In genomic region chr3:142196142-142196541, GRCm38 (mm10) we compare ENCODE assay signal across 18 mouse cellular contexts. TPM values are rescaled to one million over a fixed set of nuclear protein-coding genes. Genes with fewer than 3 reads are reported as not detected.
DNase-seq lines count a peak whose midpoint lies in the region; ATAC-seq and TF ChIP-seq lines count a peak whose summit lies in the region.
"Had no signal": no experiment of that assay in that cellular context is flagged by ENCODE, and none has a peak within 500 bp of the region (broad histone marks: within the 10 kb centered on the region; RNA-seq: fewer than 3 reads in every experiment).

No protein-coding gene starts in this region.

- no peak for TF ChIP-seq POLR2A in heart, adult 2 months (IDR thresholded peaks at IDR 0.05; ENCODE audit: insufficient read depth, low read depth, low read length)
- TF ChIP-seq POLR2A in liver, adult 2 months (IDR thresholded peaks at IDR 0.05; ENCODE audit: extremely low read depth, insufficient read depth, low read length): no peak
- TF ChIP-seq POLR2A in bone marrow, adult 2 months (IDR thresholded peaks at IDR 0.05; ENCODE audit: borderline replicate concordance, control insufficient read depth, low read depth, low read length): no peak

- intact Hi-C loops in heart, adult 2 months (cut with DNase I): no loop called here

- no peak for DNase-seq in heart, adult 2 months
- DNase-seq in heart, adult 18-20 months: no peak
- no peak for DNase-seq in liver, adult 2 months (ENCODE audit: extremely low read depth, low read depth, low spot score)
- no peak for DNase-seq in liver
- no peak for DNase-seq in retina, postnatal 1 day
- DNase-seq: cerebellum, adult 18-20 months; layer of hippocampus, adult 9-11 months; lung, embryonic 14.5 days; thymus, adult 2 months had no signal

- WGBS in heart, adult 2 months: 82% methylated on average over 8 of the region's 8 CpGs
- WGBS in liver, adult 2 months: 84% methylated on average over 8 of the region's 8 CpGs
- 80% methylated on average over 8 of the region's 8 CpGs for WGBS in bone marrow, adult 2 months

- no peak for TF ChIP-seq EP300 in heart, adult 2 months (IDR thresholded peaks at IDR 0.05; ENCODE audit: insufficient read depth, low read depth, low read length)

- no peak overlapping the region for H3K9ac ChIP-seq in heart, adult 2 months (ENCODE audit: low read depth, low read length)
- H3K9ac ChIP-seq in liver, adult 2 months (ENCODE audit: low read depth, low read length): no peak overlapping the region
- H3K9ac ChIP-seq: forebrain, embryonic 13.5 days; heart, embryonic 12.5 days; lung, embryonic 14.5 days had no signal

- TF ChIP-seq CTCF in heart, adult 2 months (IDR thresholded peaks at IDR 0.05): peak; percentile 19
- peak; percentile 26; the same call in 1 of the 2 replicates for TF ChIP-seq CTCF in liver, adult 2 months (IDR thresholded peaks at IDR 0.05; ENCODE audit: low read depth, low read length)
- TF ChIP-seq CTCF in E14TG2a.4 (conservative IDR thresholded peaks at IDR 0.05; ENCODE audit: low read length): peak; percentile 48
- TF ChIP-seq CTCF in bone marrow, adult 2 months (IDR thresholded peaks at IDR 0.05; ENCODE audit: control insufficient read depth, insufficient read depth, low read length): peak; percentile 12; the same call in 1 of the 2 replicates

- H3K4me3 ChIP-seq in heart, adult 2 months: no peak overlapping the region
- H3K4me3 ChIP-seq in liver, adult 2 months (ENCODE audit: insufficient read depth, low read depth, low read length): no peak overlapping the region
- no peak overlapping the region for H3K4me3 ChIP-seq in E14TG2a.4 (replicated peaks; ENCODE audit: low read length)
- no peak overlapping the region for H3K4me3 ChIP-seq in bone marrow, adult 2 months (replicated peaks; ENCODE audit: control insufficient read depth, low read depth, low read length)
- H3K4me3 ChIP-seq: forebrain, embryonic 13.5 days; heart, embryonic 12.5 days; megakaryocyte, embryonic 14.5 days had no signal

- no peaks in the 10 kb centered on the region for H3K36me3 ChIP-seq in heart, adult 2 months (ENCODE audit: control insufficient read depth, insufficient read depth, low read length)
- no peaks in the 10 kb centered on the region for H3K36me3 ChIP-seq in liver, adult 2 months (ENCODE audit: control insufficient read depth, insufficient read depth, low read length)
- no peaks in the 10 kb centered on the region for H3K36me3 ChIP-seq in E14TG2a.4 (ENCODE audit: insufficient read depth, low read length)
- H3K36me3 ChIP-seq: heart, embryonic 12.5 days had no signal

- H3K9me3 ChIP-seq in E14TG2a.4 (ENCODE audit: low read length): peaks cover 5% of the 10 kb centered on the region
- H3K9me3 ChIP-seq: forebrain, embryonic 13.5 days had no signal

- no peaks in the 10 kb centered on the region; the same call in 1 of the 2 replicates for H3K79me2 ChIP-seq in heart, adult 2 months (replicated peaks; ENCODE audit: control insufficient read depth, insufficient read depth, low read length)
- H3K79me2 ChIP-seq in liver, adult 2 months (ENCODE audit: control insufficient read depth, insufficient read depth, low read length): no peaks in the 10 kb centered on the region

- no peaks in the 10 kb centered on the region for H3K4me1 ChIP-seq in heart, adult 2 months (ENCODE audit: control insufficient read depth, insufficient read depth, low read length)
- H3K4me1 ChIP-seq in liver, adult 2 months (ENCODE audit: control insufficient read depth, insufficient read depth, low read length): no peaks in the 10 kb centered on the region
- H3K4me1 ChIP-seq in E14TG2a.4 (replicated peaks; ENCODE audit: low read depth, low read length): no peaks in the 10 kb centered on the region
- no peaks in the 10 kb centered on the region for H3K4me1 ChIP-seq in bone marrow, adult 2 months (ENCODE audit: control insufficient read depth, insufficient read depth, low read length)
- H3K4me1 ChIP-seq: forebrain, embryonic 13.5 days; heart, embryonic 12.5 days; megakaryocyte, embryonic 14.5 days had no signal

- no peak for ATAC-seq in granulocyte monocyte progenitor cell, adult 5-6 weeks (replicated peaks; ENCODE audit: poor library complexity, severe bottlenecking)
- ATAC-seq: forebrain, embryonic 13.5 days; intestine, embryonic 16.5 days had no signal

- no peak overlapping the region for H3K27ac ChIP-seq in heart, adult 2 months
- no peak overlapping the region for H3K27ac ChIP-seq in liver, adult 2 months (replicated peaks; ENCODE audit: insufficient read depth, low read depth, low read length)
- no peak overlapping the region for H3K27ac ChIP-seq in bone marrow, adult 2 months (ENCODE audit: control insufficient read depth, insufficient read depth, low read depth, low read length, poor library complexity)
- H3K27ac ChIP-seq: forebrain, embryonic 13.5 days had no signal

- H3K27me3 ChIP-seq in heart, adult 2 months (ENCODE audit: control insufficient read depth, insufficient read depth, low read length): peaks cover 2% of the 10 kb centered on the region; the same call in 1 of the 2 replicates
- no peaks in the 10 kb centered on the region for H3K27me3 ChIP-seq in liver, adult 2 months (ENCODE audit: control insufficient read depth, insufficient read depth, low read length)
- H3K27me3 ChIP-seq in E14TG2a.4 (ENCODE audit: insufficient read depth, low read length): no peaks in the 10 kb centered on the region
- H3K27me3 ChIP-seq: forebrain, embryonic 13.5 days; heart, embryonic 12.5 days; megakaryocyte, embryonic 14.5 days had no signal

RNA-seq across cellular contexts. Expression of gene Bmpr1b, which starts 26.9 kb away (rescaled TPM):
- total RNA-seq in heart, adult 2 months (2021): under 1 TPM; 0.29 to 0.30 TPM
- polyA plus RNA-seq in heart, adult 2 months (2012; rRNA removed): 0.18 and 0.43 TPM in 2 replicates
- total RNA-seq in heart, adult 18-20 months (2021): under 1 TPM; 0.15 TPM
- under 0.01 TPM in 1 of 2 replicates, not detected in the other for total RNA-seq in liver, adult 2 months (2014; rRNA removed)
- polyA plus RNA-seq in liver, adult 2 months (2012; rRNA removed): not detected in 2 replicates
- not detected in 2 replicates for polyA plus RNA-seq in bone marrow, adult 2 months (2011; ENCODE audit: insufficient read depth, insufficient read length, low replicate concordance, missing spikeins)
- not detected in 2 replicates for total RNA-seq in granulocyte monocyte progenitor cell, adult 5-6 weeks (2014; fragmentation: Nextera tagmentation)
- total RNA-seq in granulocyte monocyte progenitor cell, adult 5-6 weeks (2017): not detected in 2 replicates
- total RNA-seq: hematopoietic stem cell, adult 5-6 weeks; neutrophil, adult 5-6 weeks had no signal
